Mouse (Mus musculus): ENCODE measurements around the gene Gys1. TPM values are rescaled to one million over a fixed set of nuclear protein-coding genes. Genes with fewer than 3 reads are reported as not detected.
"Not testable (repeated sequence)": the region's sequence is repeated elsewhere in the genome, so short reads cannot be mapped to it uniquely, and the experiment has no call there.

The Gys1 gene
- polyA plus RNA-seq, 1 experiment from 2014 or later, result 25.1 TPM

DNA sequence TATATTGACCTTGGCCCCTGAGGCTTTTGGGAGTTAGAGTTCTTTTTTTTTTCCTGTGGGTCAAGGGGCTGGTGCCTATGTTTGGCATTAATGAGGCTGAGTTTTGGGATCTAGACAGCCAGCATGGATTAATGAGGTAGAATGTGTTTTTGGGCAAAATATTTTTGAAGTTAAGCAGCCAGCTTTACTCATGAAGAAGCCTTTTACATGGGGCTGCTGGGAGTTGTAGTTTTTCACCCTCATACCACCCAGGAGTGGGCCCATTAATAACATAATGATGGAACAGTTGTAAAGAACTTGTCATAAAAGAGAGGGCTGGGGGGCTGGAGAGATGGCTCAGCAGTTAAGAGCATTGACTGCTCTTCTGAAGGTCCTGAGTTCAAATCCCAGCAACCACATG is 11.9 kb downstream of the Gys1 start:
- peaks cover 20% of the 10 kb centered on the region for H3K36me3 ChIP-seq
- H3K4me3 ChIP-seq, result no peak overlapping the region
- no peak overlapping the region for H3K4me2 ChIP-seq
- H3K27ac ChIP-seq (replicated peaks), result no peak overlapping the region
- H3K9ac ChIP-seq, result no peak overlapping the region
- no peaks in the 10 kb centered on the region for H3K9me3 ChIP-seq
- no peak for ATAC-seq (ENCODE audit: low FRiP score, low read depth)
- no peaks in the 10 kb centered on the region for H3K4me1 ChIP-seq (replicated peaks)
- no peaks in the 10 kb centered on the region for H3K27me3 ChIP-seq

DNA sequence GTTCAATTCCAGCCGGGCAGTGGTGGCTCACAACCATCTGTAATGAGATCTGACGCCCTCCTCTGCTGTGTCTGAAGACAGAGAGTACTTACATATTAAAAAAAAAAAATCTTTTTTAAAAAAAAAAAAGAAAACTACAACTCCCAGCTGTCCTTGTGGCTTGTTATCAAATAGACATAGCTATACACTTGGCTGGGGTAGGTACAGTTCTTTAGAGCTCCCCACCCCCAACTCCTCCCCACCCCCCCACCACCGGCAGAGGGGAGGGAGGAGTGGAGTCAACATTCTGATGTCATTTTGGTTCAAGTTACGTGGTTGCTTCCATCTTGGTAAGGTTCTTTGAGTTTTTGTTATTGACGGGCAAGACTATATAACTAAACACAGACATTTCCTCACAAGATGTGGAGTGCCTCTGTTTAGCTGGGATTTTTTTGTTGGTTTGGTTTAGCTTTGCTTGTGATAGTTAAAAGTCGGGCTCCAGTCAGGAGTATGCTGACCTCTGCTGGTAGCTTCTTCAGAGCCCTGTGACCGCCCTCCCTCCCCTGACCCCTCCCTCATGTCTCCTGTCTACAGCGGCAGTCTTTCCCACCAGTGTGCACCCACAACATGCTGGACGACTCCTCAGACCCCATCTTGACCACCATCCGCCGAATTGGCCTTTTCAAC is 12.8 kb downstream of the Gys1 start:
- no peaks in the 10 kb centered on the region for H3K9me3 ChIP-seq
- 41% methylated on average over 11 of the region's 11 CpGs for WGBS
- H3K36me3 ChIP-seq, result peaks cover 23% of the 10 kb centered on the region

DNA sequence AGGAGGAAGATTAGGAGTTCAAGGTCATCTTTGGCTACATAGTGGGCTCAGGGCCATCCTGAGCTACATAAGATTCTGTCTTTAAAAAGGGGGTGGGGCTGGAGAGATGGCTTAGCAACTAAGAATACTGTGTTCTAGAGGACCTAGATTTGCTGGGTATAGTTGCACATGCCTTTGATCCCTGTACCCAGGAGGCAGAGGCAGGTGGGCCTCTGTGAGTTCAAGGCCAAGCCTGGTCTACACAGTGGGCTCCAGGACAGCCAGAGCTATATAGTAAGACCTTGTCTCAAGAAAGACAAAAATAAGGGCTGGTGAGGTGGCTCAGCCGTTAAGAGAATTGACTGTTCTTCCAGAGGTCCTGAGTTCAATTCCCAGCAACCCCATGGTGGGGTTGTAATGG is 15.3 kb downstream of the Gys1 start:
- H3K4me2 ChIP-seq, result no peak overlapping the region
- peaks cover 29% of the 10 kb centered on the region for H3K36me3 ChIP-seq
- no peak overlapping the region for H3K9ac ChIP-seq
- 95% methylated on average over 1 of the region's 1 CpGs for WGBS
- no peak overlapping the region for H3K27ac ChIP-seq (replicated peaks)
- H3K27me3 ChIP-seq, result no peaks in the 10 kb centered on the region
- no peak overlapping the region for H3K4me3 ChIP-seq
- ATAC-seq (ENCODE audit: low FRiP score, low read depth), result no peak
- H3K4me1 ChIP-seq (replicated peaks), result no peaks in the 10 kb centered on the region
- no peaks in the 10 kb centered on the region for H3K9me3 ChIP-seq

More for the DNA sequence above, 12.8 kb downstream of the Gys1 start:
- no peak overlapping the region for H3K4me2 ChIP-seq
- no peak overlapping the region for H3K9ac ChIP-seq
- no peaks in the 10 kb centered on the region for H3K4me1 ChIP-seq (replicated peaks)
- no peak for ATAC-seq (ENCODE audit: low FRiP score, low read depth)
- H3K4me3 ChIP-seq, result no peak overlapping the region
- H3K27me3 ChIP-seq, result no peaks in the 10 kb centered on the region
- H3K27ac ChIP-seq (replicated peaks), result no peak overlapping the region

DNA sequence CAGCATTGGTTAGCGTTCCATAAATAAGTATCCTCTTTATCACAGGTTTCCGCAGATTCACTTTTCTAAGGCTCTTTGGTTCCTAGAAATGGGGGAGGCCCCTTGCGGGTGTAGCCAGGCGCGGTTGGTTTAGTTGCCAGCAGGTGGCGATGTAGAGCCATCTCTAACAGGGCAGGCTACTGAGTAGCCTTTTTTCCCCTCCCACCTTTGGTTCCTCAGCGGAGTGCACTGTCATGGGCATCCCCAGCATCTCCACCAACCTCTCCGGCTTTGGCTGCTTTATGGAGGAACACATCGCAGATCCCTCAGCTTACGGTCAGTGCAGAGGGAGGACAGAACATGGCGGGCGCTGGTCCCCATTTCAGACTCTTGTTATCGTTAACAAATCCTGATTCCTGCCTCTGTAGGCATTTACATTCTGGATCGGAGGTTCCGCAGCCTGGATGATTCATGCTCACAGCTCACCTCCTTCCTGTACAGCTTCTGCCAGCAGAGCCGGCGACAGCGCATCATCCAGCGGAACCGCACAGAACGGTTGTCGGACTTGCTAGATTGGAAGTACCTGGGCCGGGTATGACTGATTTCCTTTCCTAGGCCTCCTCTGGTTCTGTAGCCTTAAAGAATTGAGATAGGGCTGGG is 16.8 kb downstream of the Gys1 start:
- Histone ChIP-seq H3K27ac (replicated peaks) (no peak overlapping the region), H3K4me3 (peak overlapping the region; percentile 3; the same call in 1 of the 2 replicates), H3K9me3 (no peaks in the 10 kb centered on the region), H3K27me3 (no peaks in the 10 kb centered on the region), H3K4me1 (replicated peaks) (0 out of 2 replicates have a peak, but pooled peaks cover 4% of the 10 kb centered on the region), H3K36me3 (peaks cover 29% of the 10 kb centered on the region), H3K4me2 (0 out of 2 replicates have a peak overlapping the region, but pooled peaks have one; percentile 7), H3K9ac (no peak overlapping the region)
- ATAC-seq (ENCODE audit: low FRiP score, low read depth), result peak; percentile 70
- 52% methylated on average over 23 of the region's 23 CpGs for WGBS

DNA sequence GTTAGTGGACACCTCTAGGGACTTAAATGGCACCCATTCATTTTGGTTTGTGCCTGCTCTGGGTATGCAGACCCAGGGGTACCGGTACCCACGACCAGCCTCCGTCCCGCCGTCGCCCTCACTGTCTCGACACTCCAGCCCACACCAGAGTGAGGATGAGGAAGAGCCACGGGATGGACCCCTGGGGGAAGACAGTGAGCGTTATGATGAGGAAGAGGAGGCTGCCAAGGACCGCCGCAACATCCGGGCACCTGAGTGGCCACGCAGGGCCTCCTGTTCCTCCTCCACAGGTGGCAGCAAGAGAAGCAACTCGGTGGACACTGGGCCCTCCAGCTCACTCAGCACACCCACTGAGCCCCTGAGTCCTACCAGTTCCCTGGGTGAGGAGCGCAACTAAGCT is 20.3 kb downstream of the Gys1 start:
- Histone ChIP-seq H3K4me1 (replicated peaks) (peaks cover 24% of the 10 kb centered on the region), H3K4me2 (no peak overlapping the region), H3K9ac (no peak overlapping the region), H3K27ac (replicated peaks) (no peak overlapping the region), H3K4me3 (no peak overlapping the region), H3K9me3 (no peaks in the 10 kb centered on the region), H3K27me3 (no peaks in the 10 kb centered on the region), H3K36me3 (peaks cover 34% of the 10 kb centered on the region)
- ATAC-seq (ENCODE audit: low FRiP score, low read depth), result no peak
- WGBS, result 91% methylated on average over 15 of the region's 15 CpGs

DNA sequence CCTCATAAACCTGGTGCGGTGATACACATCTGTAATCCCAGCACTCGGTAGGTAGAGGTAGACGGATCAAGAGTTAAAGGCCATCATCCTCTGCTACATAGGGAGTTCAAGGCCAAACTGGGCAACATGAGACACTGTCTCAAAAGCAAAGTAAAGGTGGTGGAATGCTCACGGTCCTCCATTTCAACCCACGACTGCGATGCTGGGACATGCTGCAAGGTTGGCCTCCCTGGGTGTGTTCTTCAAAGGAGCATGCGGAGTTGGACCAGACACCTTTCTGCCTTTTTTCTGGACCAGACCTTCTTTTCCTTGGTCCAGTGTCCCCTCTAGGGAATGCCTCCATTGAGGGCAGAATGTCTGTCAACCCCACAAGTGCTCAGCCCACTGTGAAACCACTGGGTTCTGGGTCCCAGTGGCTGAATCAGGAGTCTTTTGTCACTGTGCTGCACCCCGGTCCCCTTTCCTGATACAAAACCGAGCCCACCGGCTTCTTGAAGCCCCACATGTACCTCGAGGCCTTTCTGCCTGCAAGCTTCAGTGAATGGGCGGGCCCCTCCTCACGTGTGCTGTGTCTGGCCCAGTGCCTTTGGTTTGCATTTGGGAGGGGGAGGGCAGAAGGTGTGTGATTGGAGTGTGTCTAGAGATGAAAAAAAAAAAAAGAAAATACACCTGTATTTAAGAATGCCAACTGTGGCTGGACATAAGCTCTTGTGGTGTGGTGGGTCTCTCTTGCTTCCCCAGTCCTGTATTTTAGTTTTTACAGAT is 21.5 kb downstream of the Gys1 start:
- no peak overlapping the region for H3K4me2 ChIP-seq
- H3K9me3 ChIP-seq, result no peaks in the 10 kb centered on the region
- no peak overlapping the region for H3K4me3 ChIP-seq
- peak overlapping the region; percentile 95; the same call in 1 of the 2 replicates for H3K27ac ChIP-seq (replicated peaks)
- 77% methylated on average over 13 of the region's 13 CpGs for WGBS
- no peak overlapping the region for H3K9ac ChIP-seq
- no peaks in the 10 kb centered on the region for H3K27me3 ChIP-seq
- peaks cover 31% of the 10 kb centered on the region for H3K36me3 ChIP-seq
- H3K4me1 ChIP-seq (replicated peaks), result peaks cover 36% of the 10 kb centered on the region
- no peak for ATAC-seq (ENCODE audit: low FRiP score, low read depth)

DNA sequence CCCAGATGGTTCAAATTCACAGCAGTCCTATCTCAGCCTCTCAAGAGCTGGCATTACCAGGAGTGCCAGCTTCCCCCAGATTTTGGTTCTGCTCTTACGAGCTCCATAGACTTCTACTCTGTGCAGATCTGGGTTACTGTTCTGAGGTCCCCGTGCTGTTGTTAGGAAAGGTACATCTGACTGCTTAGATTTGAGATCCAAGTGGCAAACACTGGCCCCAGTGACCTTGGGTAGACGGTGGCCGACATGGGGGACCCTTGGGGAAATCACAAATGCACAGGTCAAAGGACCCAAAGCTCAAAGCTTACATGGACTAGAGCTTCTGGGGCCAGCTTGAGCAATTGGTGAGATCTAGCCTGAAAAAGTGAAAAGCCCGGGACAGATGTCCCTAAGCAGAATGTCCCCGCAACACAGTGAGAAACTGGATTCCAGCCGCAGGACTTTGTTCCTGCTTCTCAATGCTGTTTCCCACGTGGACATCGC is 22.1 kb downstream of the Gys1 start:
- Histone ChIP-seq H3K9me3 (no peaks in the 10 kb centered on the region), H3K27ac (replicated peaks) (peak overlapping the region; percentile 95), H3K9ac (peak overlapping the region; percentile 86; the same call in 1 of the 2 replicates), H3K4me3 (peak overlapping the region; percentile 77), H3K27me3 (no peaks in the 10 kb centered on the region), H3K36me3 (peaks cover 33% of the 10 kb centered on the region), H3K4me1 (replicated peaks) (peaks cover 39% of the 10 kb centered on the region), H3K4me2 (peak overlapping the region; percentile 87)
- WGBS, result 49% methylated on average over 9 of the region's 9 CpGs
- ATAC-seq (ENCODE audit: low FRiP score, low read depth), result no peak

DNA sequence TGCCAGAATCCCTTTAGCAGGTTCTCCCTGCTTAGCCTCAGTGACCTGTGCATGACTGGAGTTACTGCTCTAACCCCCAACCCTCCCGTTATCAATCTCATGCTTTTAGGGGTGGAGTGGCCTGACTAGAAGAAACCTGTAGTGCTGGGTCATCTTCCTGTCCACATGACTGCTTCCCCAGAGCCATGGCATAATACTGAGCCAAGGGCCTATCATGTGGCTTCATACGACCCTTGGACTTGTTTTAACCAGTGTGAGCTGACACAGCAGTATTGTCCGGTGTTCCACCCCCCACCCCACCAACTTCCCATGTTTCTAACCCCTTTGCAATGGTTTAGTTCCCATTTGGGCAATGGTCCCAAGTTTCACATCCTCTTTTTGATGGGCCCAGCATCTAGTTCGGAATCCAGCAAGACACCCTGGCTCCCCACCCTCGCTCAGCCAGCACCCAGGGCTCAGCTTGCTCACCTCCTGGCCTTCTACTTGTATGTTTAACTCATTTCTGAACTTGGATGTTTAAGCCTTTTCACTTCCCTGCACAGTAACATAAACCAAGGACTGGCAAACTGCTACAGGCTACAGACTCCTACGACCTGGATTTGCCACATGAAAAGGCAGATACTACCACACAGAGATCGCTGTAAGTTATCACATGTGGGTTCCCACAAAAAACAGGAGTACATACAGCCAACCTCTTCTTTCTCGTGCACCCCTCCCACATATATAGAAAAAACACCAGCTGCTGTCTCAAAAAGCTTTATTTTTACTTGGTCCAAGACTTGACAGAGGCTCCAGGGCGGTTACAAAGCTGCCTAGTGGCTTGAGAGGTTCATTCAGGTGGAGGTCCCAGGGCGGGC is 22.8 kb downstream of the Gys1 start:
- WGBS, result 61% methylated on average over 10 of the region's 10 CpGs
- H3K27me3 ChIP-seq, result no peaks in the 10 kb centered on the region
- peak overlapping the region; percentile 87 for H3K4me2 ChIP-seq
- no peak for ATAC-seq (ENCODE audit: low FRiP score, low read depth)
- H3K4me3 ChIP-seq, result peak overlapping the region; percentile 77
- H3K9me3 ChIP-seq, result no peaks in the 10 kb centered on the region
- peak overlapping the region; percentile 95 for H3K27ac ChIP-seq (replicated peaks)
- peaks cover 33% of the 10 kb centered on the region for H3K36me3 ChIP-seq
- peak overlapping the region; percentile 86 for H3K9ac ChIP-seq
- peaks cover 39% of the 10 kb centered on the region for H3K4me1 ChIP-seq (replicated peaks)

DNA sequence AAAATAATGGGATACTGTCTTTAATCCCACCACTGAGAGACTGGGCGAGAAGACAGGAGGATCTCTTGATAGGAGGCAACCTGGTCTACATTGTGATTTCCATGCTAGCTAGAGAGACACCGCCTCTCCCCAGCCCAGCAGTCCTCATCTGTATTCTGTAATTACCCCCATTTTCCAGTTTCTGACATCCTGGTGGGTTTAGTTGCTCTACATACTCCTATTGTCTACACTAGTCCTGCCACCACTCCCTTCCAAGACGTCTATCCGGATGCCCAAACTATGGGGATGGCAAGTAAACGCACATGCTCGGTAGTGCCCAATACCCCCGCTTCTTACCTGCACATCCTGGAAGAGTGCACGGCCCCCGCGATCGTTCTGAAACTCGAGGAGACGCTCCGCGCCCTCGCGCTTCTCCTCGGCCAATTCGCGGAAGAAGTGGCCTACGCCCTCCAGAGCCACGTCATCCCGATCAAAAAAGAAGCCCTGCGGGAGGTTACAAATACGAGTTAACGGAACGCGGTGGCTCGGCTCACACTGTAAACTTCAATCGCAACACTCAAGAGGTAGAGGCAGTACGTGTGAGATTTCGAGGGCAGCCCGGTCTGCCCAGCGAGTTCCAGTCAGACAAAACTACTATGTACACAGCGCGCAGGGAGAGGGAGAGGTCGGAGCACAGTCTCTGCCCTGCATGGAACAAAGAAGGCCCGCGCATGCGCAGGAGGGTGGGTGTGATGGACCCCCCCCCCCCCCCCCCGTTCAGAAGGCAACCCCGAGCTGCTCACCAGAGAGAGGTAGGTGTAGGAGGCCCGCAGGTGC is 24.3 kb downstream of the Gys1 start:
- Histone ChIP-seq H3K9me3 (no peaks in the 10 kb centered on the region), H3K36me3 (peaks cover 27% of the 10 kb centered on the region), H3K9ac (peak overlapping the region; percentile 86), H3K4me2 (peak overlapping the region; percentile 87), H3K4me1 (replicated peaks) (peaks cover 44% of the 10 kb centered on the region), H3K4me3 (peak overlapping the region; percentile 77), H3K27me3 (no peaks in the 10 kb centered on the region), H3K27ac (replicated peaks) (peak overlapping the region; percentile 95)
- ATAC-seq (ENCODE audit: low FRiP score, low read depth), result peak; percentile 71; the same call in 1 of the 2 replicates
- WGBS, result under 1% methylated on average over 40 of the region's 43 CpGs

DNA sequence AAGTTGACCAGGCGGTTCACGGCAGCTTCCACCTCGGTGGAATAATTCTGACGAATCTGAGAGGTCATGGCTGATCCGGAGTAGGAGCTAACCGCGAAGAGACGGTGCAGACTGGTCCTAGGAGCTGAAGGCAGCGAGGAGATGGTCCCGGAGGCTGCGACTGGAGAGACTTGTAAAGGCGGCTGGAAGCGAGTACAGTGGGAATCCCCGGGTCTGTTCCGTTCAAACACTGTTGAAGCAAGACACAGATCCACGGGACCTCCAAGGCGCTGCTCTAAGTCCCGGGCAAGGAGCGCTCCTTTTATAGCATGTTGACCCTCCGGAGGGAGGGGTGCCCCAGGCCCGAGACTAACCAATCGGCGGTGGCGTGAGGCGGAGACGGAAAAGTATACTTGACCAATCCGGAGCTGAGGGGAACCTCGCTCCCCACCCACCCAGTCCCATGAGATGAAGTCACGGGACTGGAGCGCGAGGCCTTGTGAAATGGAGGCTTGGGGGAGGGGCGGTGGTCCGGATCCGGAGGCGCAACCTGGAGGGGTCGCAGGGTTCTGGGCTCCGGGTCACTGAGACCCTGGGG is 25.0 kb downstream of the Gys1 start, which contains the start of gene Ftl1:
Gene Ftl1, minus strand, starts transcription at position 321 of the 577 bp plus-strand sequence.
- peak; percentile 97 for ATAC-seq (ENCODE audit: low FRiP score, low read depth)
- H3K36me3 ChIP-seq, result peaks cover 27% of the 10 kb centered on the region

More for the DNA sequence above, 25.0 kb downstream of the Gys1 start, which contains the start of gene Ftl1:
- Histone ChIP-seq H3K4me1 (replicated peaks) (peaks cover 46% of the 10 kb centered on the region), H3K4me3 (peak within 1 kb of the TSS; percentile 77), H3K27ac (replicated peaks) (peak within 1 kb of the TSS; percentile 95), H3K4me2 (peak within 1 kb of the TSS; percentile 87), H3K9ac (peak within 1 kb of the TSS; percentile 86)
- H3K27me3 ChIP-seq, H3K9me3 ChIP-seq: not testable (repeated sequence)
- WGBS, result under 1% methylated on average over 28 of the region's 37 CpGs
